Mouse (Mus musculus) embryo, embryonic 9.5 days (tissue): ENCODE measurements at regions not wholly inside any gene's neighbourhood (a gene's known extent, or its start where the extent isn't known, plus 50 kb on each side); places are given as distances from the start of the nearest gene placed in this dataset.

Experiments used
- DNase-seq: peaks from one replicate; pipeline ENCODE4 v3.0.0-alpha.2; 2017; ENCODE audit errors: extremely low spot score

GRCm38 (mm10) chr5:49909483-49909882 is 149.3 kb downstream of the Adgra3 start:
- DNase-seq = no peak

GRCm38 (mm10) chr5:49896106-49896505 is 162.7 kb downstream of the Adgra3 start:
- no peak for DNase-seq

GRCm38 (mm10) chr5:49880383-49880782 is 178.4 kb downstream of the Adgra3 start:
- DNase-seq = peak; percentile 8

- no peak for DNase-seq
Observed at GRCm38 (mm10) chr5:49876240-49876639, 182.6 kb downstream of the Adgra3 start.

- no peak for DNase-seq
Observed at GRCm38 (mm10) chr5:49857202-49857601, 201.6 kb downstream of the Adgra3 start.

GRCm38 (mm10) chr5:49856036-49856435 is 202.8 kb downstream of the Adgra3 start:
- DNase-seq = no peak

GRCm38 (mm10) chr5:49848680-49849079 is 210.1 kb downstream of the Adgra3 start:
- DNase-seq = no peak

- no peak for DNase-seq
Observed at GRCm38 (mm10) chr5:49848174-49848573, 210.6 kb downstream of the Adgra3 start.

GRCm38 (mm10) chr5:49818832-49819231 is 240.0 kb downstream of the Adgra3 start:
- no peak for DNase-seq

- DNase-seq = no peak
Observed at GRCm38 (mm10) chr5:49816751-49817150, 242.1 kb downstream of the Adgra3 start.

- no peak for DNase-seq
Observed at GRCm38 (mm10) chr5:49813335-49813734, 245.5 kb downstream of the Adgra3 start.

GRCm38 (mm10) chr5:49788494-49789160 is 263.9 kb upstream of the Kcnip4 start:
- DNase-seq = no peak

- DNase-seq = no peak
Observed at GRCm38 (mm10) chr5:49783728-49784127, 259.0 kb upstream of the Kcnip4 start.

GRCm38 (mm10) chr5:49761054-49761453 is 236.3 kb upstream of the Kcnip4 start:
- no peak for DNase-seq

- DNase-seq = no peak
Observed at GRCm38 (mm10) chr5:49755531-49755930, 230.8 kb upstream of the Kcnip4 start.

- DNase-seq = no peak
Observed at GRCm38 (mm10) chr5:49712607-49713006, 187.9 kb upstream of the Kcnip4 start.

GRCm38 (mm10) chr5:49682156-49682555 is 157.4 kb upstream of the Kcnip4 start:
- DNase-seq = no peak

GRCm38 (mm10) chr5:49681514-49681913 is 156.8 kb upstream of the Kcnip4 start:
- DNase-seq = no peak

GRCm38 (mm10) chr5:49675885-49676284 is 151.2 kb upstream of the Kcnip4 start:
- DNase-seq = no peak

GRCm38 (mm10) chr5:49665196-49665595 is 140.5 kb upstream of the Kcnip4 start:
- no peak for DNase-seq

GRCm38 (mm10) chr5:49663928-49664327 is 139.2 kb upstream of the Kcnip4 start:
- DNase-seq = no peak

GRCm38 (mm10) chr5:49662096-49662495 is 137.4 kb upstream of the Kcnip4 start:
- DNase-seq = no peak

- no peak for DNase-seq
Observed at GRCm38 (mm10) chr5:49660598-49660997, 135.9 kb upstream of the Kcnip4 start.

- DNase-seq = no peak
Observed at GRCm38 (mm10) chr5:49650953-49651352, 126.2 kb upstream of the Kcnip4 start.
